Mouse (Mus musculus) forebrain, embryonic 13.5 days (tissue): ENCODE results near the gene Zc3h6. TPM values are rescaled to one million over a fixed set of nuclear protein-coding genes. Genes with fewer than 3 reads are reported as not detected.
A peak's percentile ranks its signal among the peaks of the same experiment; 100 is the strongest.
"Not testable (repeated sequence)": the region's sequence is repeated elsewhere in the genome, so short reads cannot be mapped to it uniquely, and the experiment has no call there.

Experiments used
- ATAC-seq: fragments of 200-750 bp; cut with Nextera tagmentation; 2 replicates; pipeline ENCODE4 v1.8.0; 2017
- H3K27ac ChIP-seq: fragments of 300-500 bp; sonication (generic); 2 replicates; pipeline ENCODE4 v1.5.1; 2015; ENCODE audit warnings: inconsistent platforms, mild to moderate bottlenecking, moderate library complexity
- H3K27me3 ChIP-seq: fragments of 300-500 bp; sonication (generic); 2 replicates; pipeline ENCODE4 v1.6.1; 2015; ENCODE audit warnings: mild to moderate bottlenecking, inconsistent platforms
- H3K36me3 ChIP-seq: fragments of 300-500 bp; sonication (generic); 2 replicates; pipeline ENCODE4 v1.6.1; 2015; ENCODE audit warnings: mild to moderate bottlenecking, inconsistent platforms; ENCODE audit not compliant: poor library complexity, severe bottlenecking
- H3K4me1 ChIP-seq: fragments of 300-500 bp; sonication (generic); 2 replicates; pipeline ENCODE4 v1.6.1; 2015; ENCODE audit warnings: inconsistent platforms
- H3K4me2 ChIP-seq: fragments of 300-500 bp; sonication (generic); 2 replicates; pipeline ENCODE4 v1.6.1; 2015; ENCODE audit warnings: inconsistent platforms, mild to moderate bottlenecking, moderate library complexity
- H3K4me3 ChIP-seq: fragments of 300-500 bp; sonication (generic); 2 replicates; pipeline ENCODE4 v1.5.1; 2015; ENCODE audit warnings: mild to moderate bottlenecking, inconsistent platforms
- H3K9ac ChIP-seq: fragments of 300-500 bp; sonication (generic); 2 replicates; pipeline ENCODE4 v1.6.1; 2015; ENCODE audit warnings: mild to moderate bottlenecking, inconsistent platforms
- H3K9me3 ChIP-seq: fragments of 300-500 bp; sonication (generic); replicated peaks from 2 replicates; pipeline ENCODE4 v1.6.1; 2016; ENCODE audit warnings: inconsistent platforms
- WGBS: fragments of 180-500 bp; shearing (Covaris S2); methylation state at CpG from one replicate; pipeline ENCODE4 v1.1.7; 2015; 5-methylcytosine and 5-hydroxymethylcytosine counted together
- polyA plus RNA-seq: library from polyadenylated mRNA; unstranded; fragments of >200 nt; fragmentation: Nextera tagmentation; extraction: Ambion mirVana; gene quantifications from 2 replicates; pipeline ENCODE4 v1.2.1, GENCODE M21; 2015

Gene Zc3h6
- polyA plus RNA-seq, 1 experiment from 2014 or later = 4.4 TPM

GRCm38 (mm10) chr2:128967661-128968441, 649 bp downstream of the Zc3h6 start, which contains the start of gene Gm10762:
Gm10762 (minus strand) TSS chr2:128967725.
- Histone ChIP-seq H3K4me1 (peaks cover 15% of the 10 kb centered on the region), H3K4me3 (peak within 1 kb of the TSS; percentile 90), H3K4me2 (peak within 1 kb of the TSS; percentile 59), H3K27me3 (no peaks in the 10 kb centered on the region), H3K9me3 (no peaks in the 10 kb centered on the region), H3K36me3 (no peaks in the 10 kb centered on the region), H3K27ac (peak within 1 kb of the TSS; percentile 100), H3K9ac (peak within 1 kb of the TSS; percentile 100)
- peak; percentile 67 for ATAC-seq
- 1% methylated on average over 59 of the region's 80 CpGs for WGBS

- H3K27ac ChIP-seq = peak overlapping the region; percentile 100; the same call in 1 of the 2 replicates
- no peaks in the 10 kb centered on the region for H3K36me3 ChIP-seq
- no peak for ATAC-seq
- no peaks in the 10 kb centered on the region for H3K9me3 ChIP-seq
- peak overlapping the region; percentile 100 for H3K9ac ChIP-seq
- peak overlapping the region; percentile 90 for H3K4me3 ChIP-seq
- H3K4me2 ChIP-seq = peak overlapping the region; percentile 59
- H3K4me1 ChIP-seq = peaks cover 15% of the 10 kb centered on the region
- no peaks in the 10 kb centered on the region for H3K27me3 ChIP-seq
Observed at GRCm38 (mm10) chr2:128968475-128969083, 1.4 kb downstream of the Zc3h6 start.

GRCm38 (mm10) chr2:128972301-128972700, 5.1 kb downstream of the Zc3h6 start:
- ATAC-seq = no peak
- H3K27me3 ChIP-seq = no peaks in the 10 kb centered on the region
- H3K4me3 ChIP-seq = no peak overlapping the region
- peaks cover 7% of the 10 kb centered on the region; the same call in 1 of the 2 replicates for H3K4me1 ChIP-seq
- no peaks in the 10 kb centered on the region for H3K36me3 ChIP-seq
- H3K9ac ChIP-seq = no peak overlapping the region
- no peaks in the 10 kb centered on the region for H3K9me3 ChIP-seq
- H3K27ac ChIP-seq = no peak overlapping the region
- no peak overlapping the region for H3K4me2 ChIP-seq

- Histone ChIP-seq H3K27ac (no peak overlapping the region), H3K4me3 (no peak overlapping the region), H3K27me3 (no peaks in the 10 kb centered on the region), H3K9ac (no peak overlapping the region), H3K4me2 (no peak overlapping the region), H3K4me1 (no peaks in the 10 kb centered on the region), H3K9me3 (no peaks in the 10 kb centered on the region), H3K36me3 (no peaks in the 10 kb centered on the region)
- 78% methylated on average over 4 of the region's 4 CpGs for WGBS
- ATAC-seq = no peak
Observed at GRCm38 (mm10) chr2:128975572-128975971, 8.4 kb downstream of the Zc3h6 start.

- WGBS = 89% methylated on average over 3 of the region's 3 CpGs
- Histone ChIP-seq H3K9me3 (no peaks in the 10 kb centered on the region), H3K4me2 (no peak overlapping the region), H3K27me3 (no peaks in the 10 kb centered on the region), H3K9ac (no peak overlapping the region), H3K4me3 (no peak overlapping the region), H3K36me3 (no peaks in the 10 kb centered on the region), H3K27ac (0 out of 2 replicates have a peak overlapping the region, but pooled peaks have one; percentile 4), H3K4me1 (no peaks in the 10 kb centered on the region)
- ATAC-seq = no peak
Observed at GRCm38 (mm10) chr2:128984746-128985145, 17.5 kb downstream of the Zc3h6 start.

- no peak for ATAC-seq
- Histone ChIP-seq H3K4me3 (no peak overlapping the region), H3K4me2 (no peak overlapping the region), H3K36me3 (no peaks in the 10 kb centered on the region), H3K9ac (no peak overlapping the region), H3K27me3 (no peaks in the 10 kb centered on the region), H3K9me3 (no peaks in the 10 kb centered on the region), H3K4me1 (no peaks in the 10 kb centered on the region), H3K27ac (no peak overlapping the region)
Observed at GRCm38 (mm10) chr2:129004872-129005271, 37.7 kb downstream of the Zc3h6 start.

GRCm38 (mm10) chr2:129006194-129006749, 39.1 kb downstream of the Zc3h6 start:
- Histone ChIP-seq H3K27me3 (no peaks in the 10 kb centered on the region), H3K9ac (no peak overlapping the region), H3K4me3 (no peak overlapping the region), H3K4me1 (no peaks in the 10 kb centered on the region), H3K27ac (no peak overlapping the region), H3K36me3 (no peaks in the 10 kb centered on the region), H3K4me2 (no peak overlapping the region), H3K9me3 (no peaks in the 10 kb centered on the region)
- WGBS = 68% methylated on average over 4 of the region's 4 CpGs
- ATAC-seq = no peak

GRCm38 (mm10) chr2:129008867-129009266, 41.7 kb downstream of the Zc3h6 start:
- H3K4me2 ChIP-seq, H3K9me3 ChIP-seq, H3K27ac ChIP-seq, H3K9ac ChIP-seq, H3K27me3 ChIP-seq, H3K4me1 ChIP-seq, H3K4me3 ChIP-seq, H3K36me3 ChIP-seq, ATAC-seq: not testable (repeated sequence)
- 86% methylated on average over 2 of the region's 2 CpGs for WGBS

GRCm38 (mm10) chr2:129020106-129020505, 52.9 kb downstream of the Zc3h6 start:
- Histone ChIP-seq H3K9ac (no peak overlapping the region), H3K4me3 (no peak overlapping the region), H3K9me3 (no peaks in the 10 kb centered on the region), H3K27ac (no peak overlapping the region), H3K36me3 (peaks cover 13% of the 10 kb centered on the region), H3K4me2 (no peak overlapping the region), H3K4me1 (no peaks in the 10 kb centered on the region), H3K27me3 (no peaks in the 10 kb centered on the region)
- ATAC-seq = no peak
- 95% methylated on average over 2 of the region's 2 CpGs for WGBS

- no peak overlapping the region for H3K27ac ChIP-seq
- WGBS = 79% methylated on average over 9 of the region's 9 CpGs
- H3K36me3 ChIP-seq = no peaks in the 10 kb centered on the region
- no peaks in the 10 kb centered on the region for H3K9me3 ChIP-seq
- no peak overlapping the region for H3K4me3 ChIP-seq
- no peak for ATAC-seq
- H3K9ac ChIP-seq = no peak overlapping the region
- H3K27me3 ChIP-seq = no peaks in the 10 kb centered on the region
- no peak overlapping the region for H3K4me2 ChIP-seq
- no peaks in the 10 kb centered on the region for H3K4me1 ChIP-seq
Observed at GRCm38 (mm10) chr2:129024820-129025219, 57.6 kb downstream of the Zc3h6 start.

GRCm38 (mm10) chr2:129035381-129035780, 68.2 kb downstream of the Zc3h6 start:
- no peaks in the 10 kb centered on the region for H3K36me3 ChIP-seq
- no peak for ATAC-seq
- H3K9ac ChIP-seq = no peak overlapping the region
- no peak overlapping the region for H3K27ac ChIP-seq
- WGBS = 85% methylated on average over 5 of the region's 5 CpGs
- H3K4me3 ChIP-seq = no peak overlapping the region
- no peaks in the 10 kb centered on the region for H3K9me3 ChIP-seq
- no peak overlapping the region for H3K4me2 ChIP-seq
- peaks cover 13% of the 10 kb centered on the region for H3K4me1 ChIP-seq
- H3K27me3 ChIP-seq = peaks cover 35% of the 10 kb centered on the region

GRCm38 (mm10) chr2:129038426-129038936, 71.3 kb downstream of the Zc3h6 start:
- no peaks in the 10 kb centered on the region for H3K9me3 ChIP-seq
- peak overlapping the region; percentile 68 for H3K9ac ChIP-seq
- H3K27me3 ChIP-seq = peaks cover 38% of the 10 kb centered on the region
- peaks cover 13% of the 10 kb centered on the region for H3K4me1 ChIP-seq
- peak overlapping the region; percentile 80 for H3K4me2 ChIP-seq
- peak overlapping the region; percentile 46 for H3K4me3 ChIP-seq
- H3K27ac ChIP-seq = no peak overlapping the region
- H3K36me3 ChIP-seq = no peaks in the 10 kb centered on the region
- ATAC-seq = no peak
- WGBS = 34% methylated on average over 15 of the region's 15 CpGs
